Mouse (Mus musculus) lung, postnatal 0 days (tissue): ENCODE results near the gene Map3k20. TPM values are rescaled to one million over a fixed set of nuclear protein-coding genes. Genes with fewer than 3 reads are reported as not detected.

Experiments
- ATAC-seq: fragments of 200-750 bp; cut with Nextera tagmentation; 2 replicates; pipeline ENCODE4 v1.8.0; 2017; ENCODE audit warnings: moderate library complexity
- DNase-seq: peaks from one replicate; pipeline ENCODE4 v3.0.0-alpha.2; 2016; ENCODE audit warnings: low spot score
- H3K27ac ChIP-seq: fragments of 300-500 bp; sonication (generic); 2 replicates; pipeline ENCODE4 v1.5.1; 2014; ENCODE audit warnings: antibody characterized with exemption, mild to moderate bottlenecking, low read length, mixed read lengths
- H3K27me3 ChIP-seq: fragments of 300-500 bp; sonication (generic); replicated peaks from 2 replicates; pipeline ENCODE4 v1.6.1; 2014; ENCODE audit warnings: low read length, mixed read lengths; ENCODE audit not compliant: insufficient read depth
- H3K36me3 ChIP-seq: fragments of 300-500 bp; sonication (generic); 2 replicates; pipeline ENCODE4 v1.6.1; 2014; ENCODE audit warnings: low read length, mixed read lengths; ENCODE audit not compliant: insufficient read depth
- H3K4me1 ChIP-seq: fragments of 300-500 bp; sonication (generic); 2 replicates; pipeline ENCODE4 v1.6.1; 2014; ENCODE audit warnings: antibody characterized with exemption, low read depth, low read length, mixed read lengths; ENCODE audit not compliant: insufficient read depth
- H3K4me2 ChIP-seq: fragments of 300-500 bp; sonication (generic); replicated peaks from 2 replicates; pipeline ENCODE4 v1.6.1; 2014; ENCODE audit warnings: low read depth, mild to moderate bottlenecking, low read length, moderate library complexity, mixed read lengths
- H3K4me3 ChIP-seq: fragments of 300-500 bp; sonication (generic); 2 replicates; pipeline ENCODE4 v1.5.1; 2014; ENCODE audit warnings: low read depth, low read length
- H3K9ac ChIP-seq: fragments of 300-500 bp; sonication (generic); replicated peaks from 2 replicates; pipeline ENCODE4 v1.6.1; 2014; ENCODE audit warnings: low read depth, mild to moderate bottlenecking
- H3K9me3 ChIP-seq: fragments of 300-500 bp; sonication (generic); 2 replicates; pipeline ENCODE4 v1.6.1; 2016; ENCODE audit warnings: low read length, mixed read lengths
- CTCF ChIP-seq: IDR thresholded peaks from 2 replicates; pipeline ENCODE4 v1.5.1; 2016; ENCODE audit warnings: antibody characterized with exemption, mild to moderate bottlenecking
- EP300 ChIP-seq: IDR thresholded peaks from 2 replicates; pipeline ENCODE4 v1.6.1; 2016; ENCODE audit warnings: antibody characterized with exemption, mild to moderate bottlenecking, control low read depth
- WGBS: fragments of 180-500 bp; shearing (Covaris S2); extraction: QIAGEN DNeasy Blood & Tissue Kit; methylation state at CpG from one replicate; pipeline ENCODE4 v1.1.7; 2014; 5-methylcytosine and 5-hydroxymethylcytosine counted together
- polyA plus RNA-seq: library from polyadenylated mRNA; unstranded; fragments of >200 nt; fragmentation: Nextera tagmentation; extraction: Ambion mirVana; gene quantifications from 2 replicates; pipeline ENCODE4 v1.2.1, GENCODE M21; 2015

Map3k20 gene
- polyA plus RNA-seq, 1 experiment from 2014 or later: 18.5 TPM

- Histone ChIP-seq H3K9ac (no peak overlapping the region), H3K4me1 (no peaks in the 10 kb centered on the region), H3K36me3 (no peaks in the 10 kb centered on the region), H3K4me2 (no peak overlapping the region), H3K4me3 (no peak overlapping the region), H3K9me3 (no peaks in the 10 kb centered on the region), H3K27ac (no peak overlapping the region), H3K27me3 (no peaks in the 10 kb centered on the region)
- TF ChIP-seq CTCF: no peak
- TF ChIP-seq EP300: no peak
- no peak for ATAC-seq
- DNase-seq: no peak
- 91% methylated on average over 10 of the region's 10 CpGs for WGBS
Measured at GRCm38 (mm10) chr2:72356471-72356870, 71.0 kb downstream of the Map3k20 start.

GRCm38 (mm10) chr2:72361572-72361971, 76.1 kb downstream of the Map3k20 start:
- Histone ChIP-seq H3K9me3 (no peaks in the 10 kb centered on the region), H3K36me3 (no peaks in the 10 kb centered on the region), H3K27ac (no peak overlapping the region), H3K4me1 (peaks cover 4% of the 10 kb centered on the region), H3K27me3 (no peaks in the 10 kb centered on the region), H3K4me3 (no peak overlapping the region), H3K4me2 (no peak overlapping the region), H3K9ac (no peak overlapping the region)
- ATAC-seq (no peak), DNase-seq (no peak)
- WGBS: 60% methylated on average over 3 of the region's 3 CpGs
- TF ChIP-seq EP300: no peak
- TF ChIP-seq CTCF: no peak

- DNase-seq: no peak
- Histone ChIP-seq H3K4me1 (peaks cover 10% of the 10 kb centered on the region), H3K27me3 (no peaks in the 10 kb centered on the region), H3K4me2 (no peak overlapping the region), H3K4me3 (no peak overlapping the region), H3K9me3 (no peaks in the 10 kb centered on the region), H3K36me3 (no peaks in the 10 kb centered on the region), H3K27ac (no peak overlapping the region), H3K9ac (no peak overlapping the region)
- WGBS: 90% methylated on average over 1 of the region's 1 CpGs
- no peak for TF ChIP-seq CTCF
- no peak for TF ChIP-seq EP300
- ATAC-seq: no peak
Measured at GRCm38 (mm10) chr2:72363449-72363848, 78.0 kb downstream of the Map3k20 start.

GRCm38 (mm10) chr2:72365930-72366329, 80.5 kb downstream of the Map3k20 start:
- Histone ChIP-seq H3K4me1 (peaks cover 16% of the 10 kb centered on the region), H3K27ac (peak overlapping the region; percentile 69), H3K27me3 (no peaks in the 10 kb centered on the region), H3K4me3 (no peak overlapping the region), H3K9ac (no peak overlapping the region), H3K4me2 (peak overlapping the region; percentile 23; the same call in 1 of the 2 replicates), H3K9me3 (no peaks in the 10 kb centered on the region), H3K36me3 (no peaks in the 10 kb centered on the region)
- ATAC-seq (peak; percentile 91), DNase-seq (peak; percentile 90)
- 20% methylated on average over 7 of the region's 7 CpGs for WGBS
- peak; percentile 50 for TF ChIP-seq EP300
- no peak for TF ChIP-seq CTCF

GRCm38 (mm10) chr2:72366503-72366902, 81.1 kb downstream of the Map3k20 start:
- DNase-seq (peak; percentile 94), ATAC-seq (peak; percentile 74)
- Histone ChIP-seq H3K27me3 (no peaks in the 10 kb centered on the region), H3K9me3 (no peaks in the 10 kb centered on the region), H3K9ac (no peak overlapping the region), H3K27ac (peak overlapping the region; percentile 69), H3K4me3 (no peak overlapping the region), H3K36me3 (no peaks in the 10 kb centered on the region), H3K4me1 (peaks cover 16% of the 10 kb centered on the region), H3K4me2 (peak overlapping the region; percentile 23; the same call in 1 of the 2 replicates)
- no peak for TF ChIP-seq CTCF
- TF ChIP-seq EP300: peak; percentile 80
- WGBS: 31% methylated on average over 5 of the region's 5 CpGs

GRCm38 (mm10) chr2:72367850-72368249, 82.4 kb downstream of the Map3k20 start:
- Histone ChIP-seq H3K9me3 (no peaks in the 10 kb centered on the region), H3K4me2 (no peak overlapping the region), H3K9ac (no peak overlapping the region), H3K4me3 (no peak overlapping the region), H3K4me1 (peaks cover 16% of the 10 kb centered on the region), H3K27ac (no peak overlapping the region), H3K27me3 (no peaks in the 10 kb centered on the region), H3K36me3 (no peaks in the 10 kb centered on the region)
- 88% methylated on average over 5 of the region's 5 CpGs for WGBS
- ATAC-seq (no peak), DNase-seq (no peak)
- TF ChIP-seq CTCF: no peak
- no peak for TF ChIP-seq EP300

- TF ChIP-seq CTCF (no peak), EP300 (peak; percentile 63)
- peak overlapping the region; percentile 23; the same call in 1 of the 2 replicates for H3K4me2 ChIP-seq
- peaks cover 5% of the 10 kb centered on the region; the same call in 1 of the 2 replicates for H3K36me3 ChIP-seq
- no peaks in the 10 kb centered on the region for H3K9me3 ChIP-seq
- DNase-seq (peak; percentile 78), ATAC-seq (peak; percentile 58)
- peak overlapping the region; percentile 83 for H3K27ac ChIP-seq
- WGBS: 5% methylated on average over 6 of the region's 6 CpGs
- H3K27me3 ChIP-seq: no peaks in the 10 kb centered on the region
- H3K9ac ChIP-seq: no peak overlapping the region
- H3K4me1 ChIP-seq: peaks cover 16% of the 10 kb centered on the region; the same call in 1 of the 2 replicates
- H3K4me3 ChIP-seq: no peak overlapping the region
Measured at GRCm38 (mm10) chr2:72369140-72369600, 83.7 kb downstream of the Map3k20 start.
